Mouse (Mus musculus) thymus, postnatal 14 days (tissue): Measurements from ENCODE around the gene Tbl1xr1.

Experiments used
- DNase-seq: peaks from one replicate; pipeline ENCODE4 v3.0.0; 2021

Tbl1xr1 gene

GRCm38 (mm10) chr3:22076561-22076935 is at the start of gene Tbl1xr1:
TSS of gene Tbl1xr1 (plus strand) at chr3:22076652.
- DNase-seq: peak; percentile 97

GRCm38 (mm10) chr3:22038004-22038403 is 38.4 kb upstream of the Tbl1xr1 start:
- DNase-seq: no peak

DNA sequence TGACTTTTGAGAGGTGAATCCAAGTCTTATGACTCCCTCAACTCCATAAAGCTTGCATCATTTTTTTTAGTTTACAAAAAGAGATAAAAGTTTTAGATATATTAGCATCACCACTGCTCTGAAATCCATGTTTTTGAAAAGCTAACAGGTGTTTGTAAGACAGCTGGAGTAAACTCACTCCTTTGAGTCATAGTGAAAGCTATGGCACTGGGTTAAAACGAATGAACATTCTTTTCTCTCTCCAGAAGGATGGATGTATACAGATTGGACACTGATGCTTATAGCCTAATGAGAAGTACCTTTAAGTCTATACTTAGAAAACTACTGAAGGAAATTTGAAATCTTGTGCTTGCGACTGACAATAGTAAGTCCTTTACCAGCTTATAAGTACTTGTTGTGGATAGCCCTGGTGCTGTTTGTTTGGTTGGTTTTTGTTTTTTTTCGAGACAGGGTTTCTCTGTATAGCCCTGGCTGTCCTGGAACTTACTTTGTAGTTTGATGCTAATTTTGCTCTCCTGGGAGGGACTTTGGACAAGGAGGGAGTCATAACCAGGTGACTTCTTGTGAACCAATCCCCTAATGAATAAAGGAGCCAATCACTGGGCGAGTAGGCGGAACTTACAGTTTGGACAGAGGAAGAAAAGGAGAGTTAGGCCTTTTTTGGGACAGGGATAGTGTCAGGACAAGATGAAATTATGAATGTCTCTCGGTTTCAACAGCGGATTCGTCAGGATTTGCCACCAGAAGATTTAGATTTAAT is 37.2 kb upstream of the Tbl1xr1 start:
- DNase-seq: no peak

- peak; percentile 13 for DNase-seq
These were observed 35.8 kb upstream of the Tbl1xr1 start for GRCm38 (mm10) chr3:22040627-22041026.

DNA sequence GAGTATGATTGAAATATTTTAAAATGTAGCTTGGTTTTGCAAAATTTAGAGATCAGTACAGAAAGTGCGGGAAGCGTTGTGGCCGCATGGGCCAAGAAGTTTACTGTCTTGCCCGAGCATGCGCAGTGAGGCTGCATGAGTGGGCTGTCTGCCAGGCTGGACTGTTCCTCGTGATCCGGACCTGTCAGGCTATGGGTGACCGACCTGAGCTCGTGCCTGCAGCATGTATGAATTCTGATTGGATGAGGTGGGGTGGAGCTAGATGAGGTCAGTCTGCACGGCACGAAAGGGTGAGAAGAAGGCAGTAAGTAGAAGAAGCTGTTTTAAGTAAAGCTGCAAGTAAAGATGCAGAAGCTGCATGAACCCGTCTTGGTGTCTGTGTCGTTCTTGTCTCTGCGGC is 29.2 kb upstream of the Tbl1xr1 start:
- DNase-seq: no peak

DNA sequence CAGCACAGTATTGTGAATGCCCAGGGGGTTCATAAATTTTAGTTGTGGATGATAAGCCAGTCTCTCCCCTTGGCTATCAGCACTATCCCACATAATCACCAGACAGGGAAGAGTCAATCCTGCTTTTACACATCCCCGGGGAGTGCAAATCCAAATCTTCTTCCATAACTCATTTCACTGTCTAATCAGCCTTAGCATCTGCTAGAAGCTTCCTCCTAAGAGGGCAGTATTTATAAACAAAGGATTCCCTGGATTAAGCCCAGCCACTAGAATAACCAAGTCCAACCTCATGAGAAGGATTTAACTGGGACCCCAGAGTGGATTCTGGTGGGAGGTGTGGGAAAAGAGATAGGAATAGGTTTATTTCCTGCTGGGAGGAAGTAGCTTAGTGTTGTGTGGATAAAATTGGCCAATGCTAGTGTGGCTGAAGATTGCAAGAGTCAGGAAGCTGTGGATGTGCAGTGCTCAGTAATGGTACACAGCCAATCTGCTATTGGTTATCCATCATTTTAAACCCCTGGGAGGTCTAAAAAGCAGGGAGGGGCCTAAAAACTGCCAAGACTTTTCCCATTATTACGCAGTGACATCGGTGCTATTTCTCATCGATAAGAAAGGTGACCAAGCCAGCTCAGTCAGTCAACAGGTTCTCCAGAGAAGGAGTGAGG is 19.7 kb upstream of the Tbl1xr1 start:
- no peak for DNase-seq

DNA sequence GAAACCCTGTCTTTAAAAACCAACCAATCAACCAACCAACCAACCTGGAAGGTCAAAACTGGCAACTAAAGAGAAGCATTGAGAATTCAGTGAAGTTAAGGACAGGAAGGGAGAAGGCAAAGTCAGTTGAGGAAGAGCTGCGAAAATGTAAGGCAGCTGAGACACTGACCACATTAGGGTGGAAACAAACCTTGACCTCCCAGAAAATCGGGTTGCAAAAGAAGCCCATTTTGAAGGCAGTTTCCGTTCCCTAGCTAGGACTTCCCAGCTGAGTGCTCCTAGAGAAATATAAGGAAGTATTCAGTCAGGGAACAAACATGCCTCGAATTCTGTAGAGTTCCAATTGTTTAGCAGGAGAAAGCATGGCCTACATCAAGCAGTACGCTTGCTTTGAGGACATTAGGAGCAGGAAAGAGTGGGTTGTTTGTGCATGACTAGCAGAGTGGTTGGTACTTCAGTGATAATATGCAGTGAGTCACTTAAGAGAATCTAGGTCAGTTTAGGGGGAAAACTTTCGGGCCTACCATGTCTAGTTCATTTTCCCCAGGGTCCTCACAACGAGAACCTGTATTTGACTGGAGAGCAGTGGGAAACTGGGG is 18.1 kb upstream of the Tbl1xr1 start:
- DNase-seq: no peak

DNA sequence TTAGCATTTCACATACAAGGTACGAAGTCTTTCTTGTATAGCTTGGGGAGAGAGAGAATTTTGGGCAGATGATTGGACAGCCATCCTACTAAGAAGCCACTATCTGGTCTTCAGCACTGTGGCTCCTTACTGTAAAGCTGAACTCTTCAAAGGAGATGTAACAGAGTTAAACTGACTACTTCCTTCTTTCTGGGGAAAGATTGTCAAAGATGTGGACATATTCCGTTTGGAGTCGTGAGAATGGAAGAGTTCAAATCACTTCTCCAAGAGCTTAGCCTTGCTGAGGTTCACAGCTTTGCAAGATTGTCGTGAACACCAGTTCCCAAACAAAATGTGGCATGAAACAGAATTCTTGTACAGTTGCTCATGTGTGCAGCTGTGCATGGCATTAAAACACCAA is 15.3 kb upstream of the Tbl1xr1 start:
- no peak for DNase-seq

GRCm38 (mm10) chr3:22068621-22069020 is 7.8 kb upstream of the Tbl1xr1 start:
- no peak for DNase-seq

- DNase-seq: no peak
These were observed 2.5 kb upstream of the Tbl1xr1 start for GRCm38 (mm10) chr3:22073916-22074315.

DNA sequence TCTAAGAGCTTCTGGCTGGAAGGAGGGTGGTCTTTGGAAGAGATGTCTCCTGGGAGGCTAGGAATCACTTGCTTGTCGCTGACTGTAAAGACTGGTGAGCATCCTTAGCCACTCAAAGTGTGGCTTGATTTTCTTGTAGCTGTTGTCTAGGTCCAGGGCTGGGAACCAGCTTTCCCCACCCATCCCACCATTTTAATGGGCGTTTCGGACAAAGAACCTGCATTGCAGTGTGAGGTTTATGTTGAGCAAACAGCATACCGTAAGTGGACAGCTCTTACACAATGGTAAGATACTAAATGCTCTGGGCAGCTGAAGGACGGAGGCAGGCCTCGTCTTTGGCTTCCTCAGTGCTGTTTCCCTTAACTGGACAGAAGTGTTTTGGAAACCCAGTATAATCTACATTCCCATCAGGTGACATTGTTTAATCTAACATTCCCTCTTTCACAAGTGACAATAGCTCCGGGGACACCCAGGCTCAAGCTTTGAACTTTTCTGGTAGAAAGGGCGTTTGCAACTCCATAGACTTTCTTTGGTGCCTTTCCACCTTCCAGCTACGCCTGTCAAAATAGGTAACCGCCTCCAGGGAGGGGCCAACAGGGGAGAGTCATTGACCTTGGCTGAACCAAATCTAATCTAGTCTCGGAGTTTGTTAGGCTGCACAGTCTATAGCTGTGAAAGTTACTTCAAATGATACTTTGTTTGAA is 1.7 kb upstream of the Tbl1xr1 start:
- DNase-seq: peak; percentile 43

DNA sequence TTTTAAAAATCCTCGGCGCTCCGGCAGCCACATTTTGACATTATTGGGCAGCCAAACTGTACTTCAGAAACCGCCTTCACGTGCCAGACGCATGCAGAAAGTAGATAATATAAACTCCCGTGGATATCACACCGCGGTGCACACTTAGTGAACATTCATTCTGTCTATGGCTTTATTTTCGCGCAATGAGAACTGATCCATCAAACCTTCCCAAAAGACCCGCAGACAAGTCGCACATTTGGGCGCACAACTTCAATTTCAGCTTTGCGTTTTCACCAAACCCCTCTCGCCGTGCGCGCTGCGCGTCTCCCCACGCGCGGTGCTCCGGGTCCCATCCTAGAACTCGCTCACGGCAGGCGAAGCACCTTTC is 950 bp upstream of the Tbl1xr1 start:
- DNase-seq: no peak

DNA sequence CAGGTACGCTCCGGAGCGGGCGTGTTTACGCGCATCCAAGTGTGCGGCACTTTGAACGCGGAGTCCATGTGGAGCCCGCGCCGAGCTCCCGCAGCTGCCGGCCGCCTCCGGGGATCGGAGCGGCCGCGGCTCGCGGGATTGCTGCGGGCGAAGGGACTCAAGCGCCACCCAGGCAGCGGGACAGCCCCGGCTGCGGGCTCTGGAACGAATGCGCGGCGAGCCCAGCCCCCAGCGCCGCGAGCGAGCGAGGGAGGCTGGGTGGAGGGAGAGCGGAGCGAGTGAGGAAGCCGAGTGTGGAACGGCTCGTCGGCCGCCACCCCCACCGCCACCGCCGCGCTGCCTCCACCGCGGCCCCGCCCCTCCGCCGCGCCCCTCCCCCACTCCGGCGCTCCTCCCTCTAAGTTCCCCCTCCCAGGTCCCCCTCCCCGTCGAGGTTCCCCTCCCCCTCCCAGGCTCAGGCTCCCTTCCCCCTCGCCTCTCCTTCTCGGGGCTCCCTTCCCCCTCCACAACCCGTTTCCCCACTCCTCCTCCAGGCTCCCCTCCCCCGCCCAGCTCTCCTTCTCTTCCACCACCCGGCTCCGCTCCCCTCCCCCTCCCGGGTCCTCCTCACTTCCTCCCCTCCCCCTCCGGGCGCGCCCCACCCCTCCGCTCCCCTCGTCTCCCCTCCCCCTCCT is 428 bp upstream of the Tbl1xr1 start:
- DNase-seq: peak; percentile 98

DNA sequence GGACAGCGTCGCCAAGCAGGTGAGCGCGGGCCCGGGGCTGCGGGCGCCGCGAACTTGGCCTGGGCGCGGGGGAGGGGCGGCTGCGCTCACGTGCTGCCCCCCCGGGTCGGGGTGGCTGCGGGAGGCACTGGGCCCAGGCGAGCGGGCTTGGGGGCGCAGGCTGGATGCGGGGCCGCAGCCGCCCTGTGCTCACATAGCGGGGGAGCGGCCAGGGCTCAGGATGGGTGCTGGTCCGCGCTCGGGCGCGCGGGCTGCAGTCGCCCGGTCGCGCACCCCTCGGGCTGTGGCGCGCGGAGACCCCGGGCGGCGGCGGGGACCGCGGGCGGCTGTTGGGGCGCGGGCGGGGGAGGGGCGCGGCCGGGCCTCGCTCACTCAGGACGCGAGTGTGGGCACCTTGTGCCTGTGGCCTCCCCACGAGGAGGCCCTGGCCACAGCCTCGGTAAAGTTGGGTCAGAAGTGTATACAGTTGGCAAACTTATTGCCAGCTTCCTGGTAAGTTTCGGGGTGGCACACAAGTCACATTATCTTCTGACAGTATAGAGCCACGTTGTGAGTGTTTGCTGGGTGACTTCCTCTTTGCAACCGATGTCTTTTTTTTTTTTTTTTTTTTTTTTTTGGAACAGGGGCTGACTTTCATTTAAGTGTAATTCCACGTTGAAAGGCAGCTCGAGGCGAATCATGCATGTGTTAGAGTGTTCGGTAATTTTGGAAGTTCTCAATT is 644 bp downstream of the Tbl1xr1 start:
- no peak for DNase-seq

DNA sequence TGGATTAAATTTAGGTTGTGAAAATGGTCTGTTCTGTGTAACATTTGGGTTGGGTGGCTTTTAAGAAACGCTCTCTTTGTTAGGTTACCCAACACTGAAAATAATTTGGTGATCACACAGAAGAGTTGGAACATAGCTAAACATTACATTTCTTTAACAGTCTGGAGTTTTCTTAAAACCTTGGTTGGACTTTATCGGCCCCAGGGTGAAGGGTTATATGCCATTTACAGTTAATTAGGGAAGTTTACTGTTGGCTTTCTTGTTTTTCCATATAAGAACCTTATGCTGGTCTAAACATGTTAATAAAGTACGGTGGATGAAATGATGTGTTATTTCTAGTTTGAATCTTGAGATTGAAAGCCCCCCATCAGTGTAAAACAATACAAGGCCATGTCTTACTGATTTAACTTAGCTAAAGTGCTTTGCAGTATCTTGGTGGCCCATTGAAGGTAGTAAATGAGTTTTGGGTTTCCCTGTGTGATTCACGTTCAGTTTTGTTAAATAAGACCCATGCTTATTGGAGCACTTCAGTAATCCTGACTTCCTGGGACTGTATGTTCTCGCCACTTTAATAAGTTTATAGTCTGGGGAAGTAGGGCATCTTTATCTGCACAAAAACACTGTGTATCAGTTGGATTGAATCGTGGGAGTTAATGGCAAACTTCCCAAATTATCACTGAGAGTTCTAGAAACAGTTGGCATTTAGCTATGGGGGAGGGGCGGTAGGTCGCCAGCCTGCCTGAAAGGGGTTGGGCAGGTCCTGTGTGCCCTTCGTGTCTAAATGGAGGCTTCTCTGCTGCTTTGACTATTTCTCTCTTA is 1.4 kb downstream of the Tbl1xr1 start:
- peak; percentile 66 for DNase-seq

- no peak for DNase-seq
These were observed 2.1 kb downstream of the Tbl1xr1 start for GRCm38 (mm10) chr3:22078529-22078928.

DNA sequence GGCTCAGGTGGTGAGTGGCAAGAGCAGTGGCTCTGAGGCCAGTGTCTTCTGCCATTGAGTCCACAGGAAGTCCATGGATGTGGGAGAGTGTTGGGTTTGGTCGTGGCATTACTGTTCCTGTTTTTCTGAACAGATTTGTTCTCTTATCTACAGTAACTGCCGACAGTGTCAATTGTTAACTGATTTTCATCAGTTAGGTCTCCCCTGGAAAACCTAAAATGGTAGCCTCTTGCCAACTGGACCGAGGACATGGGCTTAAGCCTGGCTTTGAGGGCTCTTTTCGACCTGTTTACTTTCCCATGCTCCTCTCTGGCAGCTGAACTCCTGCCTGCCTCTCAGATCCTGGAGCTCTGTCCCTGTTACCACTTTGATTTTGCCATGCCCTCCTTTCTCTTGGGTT is 5.4 kb downstream of the Tbl1xr1 start:
- no peak for DNase-seq

GRCm38 (mm10) chr3:22082823-22083222 is 6.4 kb downstream of the Tbl1xr1 start:
- no peak for DNase-seq

DNA sequence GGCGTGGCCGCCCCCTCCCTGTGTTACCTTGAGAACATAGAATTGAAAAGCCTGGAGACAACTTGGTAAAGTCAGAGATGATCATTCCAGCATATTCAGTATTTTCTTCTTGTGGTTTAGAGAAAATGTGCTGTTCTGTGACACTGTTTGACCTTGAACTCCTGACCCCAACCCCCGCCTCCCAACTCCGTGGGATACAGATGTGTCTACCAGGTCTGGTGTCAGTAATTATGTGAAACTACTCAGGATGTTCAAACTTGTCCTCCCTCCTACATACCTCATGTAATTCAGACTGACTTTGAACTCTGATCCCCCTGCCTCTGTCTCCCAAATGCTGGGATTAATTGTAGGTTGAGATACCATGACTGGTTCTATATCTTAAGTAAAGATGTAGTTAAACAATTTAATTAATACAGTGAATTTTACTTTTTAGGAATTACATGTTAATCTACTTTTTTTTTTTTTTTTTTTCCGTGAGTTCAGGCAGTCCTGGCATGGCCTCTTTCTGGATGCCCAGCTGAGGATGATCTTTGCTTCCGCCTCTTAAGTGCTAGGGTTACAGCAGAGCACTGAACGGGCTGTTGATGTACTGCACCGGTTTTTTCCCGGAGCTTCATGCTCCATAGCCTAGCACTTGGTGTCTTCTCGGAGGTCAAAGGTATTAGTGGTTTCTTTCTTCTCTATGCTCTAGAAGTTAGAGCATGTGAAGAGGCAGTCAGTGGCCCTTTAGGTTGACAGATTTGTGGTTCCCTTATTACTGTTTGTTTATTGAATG is 8.0 kb downstream of the Tbl1xr1 start:
- DNase-seq: no peak

DNA sequence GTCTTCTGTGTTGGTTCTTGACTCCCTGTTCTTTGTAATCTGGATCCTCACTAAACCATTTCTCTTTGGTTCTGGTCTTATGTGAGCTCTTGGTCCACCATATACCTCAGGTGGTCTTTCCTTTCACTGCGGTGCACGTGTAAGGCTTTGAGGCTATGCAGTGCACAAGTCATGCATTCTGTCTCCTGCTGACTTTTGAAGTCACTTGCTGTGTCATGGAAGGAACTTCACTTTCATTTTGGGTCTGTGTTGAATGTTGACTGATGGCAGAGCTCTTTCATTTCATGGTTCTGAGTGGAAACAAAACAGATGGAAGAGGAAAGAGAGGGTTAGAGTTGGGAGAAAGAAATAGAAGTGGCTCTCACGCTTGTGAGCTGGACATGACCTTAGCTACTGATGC is 13.4 kb downstream of the Tbl1xr1 start:
- DNase-seq: no peak
